Mouse (Mus musculus) CD8-positive naive resting alpha-beta T cell, adult 2 months (primary cell): ENCODE results near the gene Pitx2.

Source experiments
- DNase-seq, 2 experiments: peaks; one replicate each; pipeline ENCODE4 v3.0.0; 2022; ENCODE audit warnings: low read depth in 2 of 2, low spot score in 2 of 2

The Pitx2 gene

GRCm38 (mm10) chr3:129199609-129200500 is at the start of gene Pitx2:
TSS of gene Pitx2 (plus strand) at chr3:129199878.
- no peak for DNase-seq

GRCm38 (mm10) chr3:129150001-129150400 is 49.7 kb upstream of the Pitx2 start:
- no peak for DNase-seq

GRCm38 (mm10) chr3:129151096-129151685 is 48.5 kb upstream of the Pitx2 start:
- no peak for DNase-seq

- no peak for DNase-seq
These were observed 40.8 kb upstream of the Pitx2 start for GRCm38 (mm10) chr3:129158812-129159370.

GRCm38 (mm10) chr3:129161333-129162035 is 38.2 kb upstream of the Pitx2 start:
- no peak for DNase-seq

- DNase-seq = no peak
These were observed 35.4 kb upstream of the Pitx2 start for GRCm38 (mm10) chr3:129164246-129164645.

- DNase-seq = no peak
These were observed 34.0 kb upstream of the Pitx2 start for GRCm38 (mm10) chr3:129165715-129166114.

GRCm38 (mm10) chr3:129166684-129167083 is 33.0 kb upstream of the Pitx2 start:
- DNase-seq = no peak

- no peak for DNase-seq
These were observed 29.3 kb upstream of the Pitx2 start for GRCm38 (mm10) chr3:129170416-129170815.

- no peak for DNase-seq
These were observed 27.9 kb upstream of the Pitx2 start for GRCm38 (mm10) chr3:129171789-129172188.

GRCm38 (mm10) chr3:129194436-129194835 is 5.2 kb upstream of the Pitx2 start:
- no peak for DNase-seq

GRCm38 (mm10) chr3:129195036-129195435 is 4.6 kb upstream of the Pitx2 start:
- no peak for DNase-seq

GRCm38 (mm10) chr3:129195816-129196549 is 3.7 kb upstream of the Pitx2 start:
- DNase-seq = no peak

- DNase-seq = no peak
These were observed 3.1 kb upstream of the Pitx2 start for GRCm38 (mm10) chr3:129196550-129196919.

GRCm38 (mm10) chr3:129197035-129197434 is 2.6 kb upstream of the Pitx2 start:
- DNase-seq = no peak

GRCm38 (mm10) chr3:129197786-129198626 is 1.7 kb upstream of the Pitx2 start:
- no peak for DNase-seq

- no peak for DNase-seq
These were observed 1.1 kb upstream of the Pitx2 start for GRCm38 (mm10) chr3:129198627-129198903.

- DNase-seq = no peak
These were observed 494 bp upstream of the Pitx2 start for GRCm38 (mm10) chr3:129199160-129199608.

GRCm38 (mm10) chr3:129200501-129200890 is 818 bp downstream of the Pitx2 start:
- DNase-seq = no peak

GRCm38 (mm10) chr3:129201156-129201555 is 1.5 kb downstream of the Pitx2 start:
- DNase-seq = no peak
